Mouse (Mus musculus) forebrain, embryonic 10.5 days (tissue): Measurements from ENCODE around the gene Hhatl. TPM values are rescaled to one million over a fixed set of nuclear protein-coding genes. Genes with fewer than 3 reads are reported as not detected.

Source experiments
- DNase-seq: peaks from one replicate; pipeline ENCODE4 v3.0.0-alpha.2; 2017; ENCODE audit warnings: low spot score; ENCODE audit errors: extremely low spot score
- H3K27ac ChIP-seq: fragments of 300-500 bp; sonication (generic); 2 replicates; pipeline ENCODE4 v1.5.1; 2016; ENCODE audit warnings: mild to moderate bottlenecking
- H3K27me3 ChIP-seq: fragments of 300-500 bp; sonication (generic); 2 replicates; pipeline ENCODE4 v1.6.1; 2016; ENCODE audit warnings: mild to moderate bottlenecking; ENCODE audit not compliant: poor library complexity, severe bottlenecking
- H3K36me3 ChIP-seq: fragments of 300-500 bp; sonication (generic); replicated peaks from 2 replicates; pipeline ENCODE4 v1.6.1; 2016; ENCODE audit warnings: mild to moderate bottlenecking, moderate library complexity
- H3K4me1 ChIP-seq: fragments of 300-500 bp; sonication (generic); 2 replicates; pipeline ENCODE4 v1.6.1; 2016
- H3K4me3 ChIP-seq: fragments of 300-500 bp; sonication (generic); 2 replicates; pipeline ENCODE4 v1.5.1; 2016; ENCODE audit warnings: mild to moderate bottlenecking, moderate library complexity
- H3K9me3 ChIP-seq: fragments of 300-500 bp; sonication (generic); 2 replicates; pipeline ENCODE4 v1.6.1; 2016; ENCODE audit warnings: mild to moderate bottlenecking, moderate library complexity
- WGBS: fragments of 180-500 bp; shearing (Covaris S2); methylation state at CpG from one replicate; pipeline ENCODE4 v1.1.7; 2016; 5-methylcytosine and 5-hydroxymethylcytosine counted together
- polyA plus RNA-seq: library from polyadenylated mRNA; unstranded; fragments of >200 nt; fragmentation: Nextera tagmentation; extraction: Ambion mirVana; gene quantifications from 2 replicates; pipeline ENCODE4 v1.2.1, GENCODE M21; 2016

Gene Hhatl
- polyA plus RNA-seq, 1 experiment from 2014 or later, result not detected

- 83% methylated on average over 10 of the region's 10 CpGs for WGBS
- DNase-seq, result no peak
- H3K4me1 ChIP-seq, result peaks cover 48% of the 10 kb centered on the region
- no peaks in the 10 kb centered on the region for H3K9me3 ChIP-seq
- peaks cover 53% of the 10 kb centered on the region for H3K36me3 ChIP-seq
- H3K4me3 ChIP-seq, result peak overlapping the region; percentile 14; the same call in 1 of the 2 replicates
- 0 out of 2 replicates have a peak, but pooled peaks cover 4% of the 10 kb centered on the region for H3K27me3 ChIP-seq
- H3K27ac ChIP-seq, result 0 out of 2 replicates have a peak overlapping the region, but pooled peaks have one; percentile 40
These were observed 30.1 kb downstream of the Hhatl start for GRCm38 (mm10) chr9:121762248-121762647.

- Histone ChIP-seq H3K9me3 (no peaks in the 10 kb centered on the region), H3K27ac (peak overlapping the region; percentile 98; the same call in 1 of the 2 replicates), H3K4me3 (peak overlapping the region; percentile 82; the same call in 1 of the 2 replicates), H3K27me3 (0 out of 2 replicates have a peak, but pooled peaks cover 4% of the 10 kb centered on the region), H3K4me1 (peaks cover 48% of the 10 kb centered on the region), H3K36me3 (peaks cover 51% of the 10 kb centered on the region)
- no peak for DNase-seq
- 77% methylated on average over 8 of the region's 8 CpGs for WGBS
These were observed 30.5 kb downstream of the Hhatl start for GRCm38 (mm10) chr9:121761787-121762186.

- peaks cover 48% of the 10 kb centered on the region for H3K4me1 ChIP-seq
- 69% methylated on average over 10 of the region's 10 CpGs for WGBS
- H3K36me3 ChIP-seq, result peaks cover 51% of the 10 kb centered on the region
- no peak for DNase-seq
- H3K27ac ChIP-seq, result peak overlapping the region; percentile 98
- peak overlapping the region; percentile 82 for H3K4me3 ChIP-seq
- H3K9me3 ChIP-seq, result no peaks in the 10 kb centered on the region
- H3K27me3 ChIP-seq, result 0 out of 2 replicates have a peak, but pooled peaks cover 4% of the 10 kb centered on the region
These were observed 31.1 kb downstream of the Hhatl start for GRCm38 (mm10) chr9:121761091-121761665.

- no peaks in the 10 kb centered on the region for H3K9me3 ChIP-seq
- WGBS, result 2% methylated on average over 43 of the region's 43 CpGs
- peak overlapping the region; percentile 98 for H3K27ac ChIP-seq
- H3K4me3 ChIP-seq, result peak overlapping the region; percentile 82
- H3K4me1 ChIP-seq, result peaks cover 48% of the 10 kb centered on the region
- H3K27me3 ChIP-seq, result 0 out of 2 replicates have a peak, but pooled peaks cover 4% of the 10 kb centered on the region
- DNase-seq, result peak; percentile 87
- H3K36me3 ChIP-seq, result peaks cover 51% of the 10 kb centered on the region
These were observed 31.8 kb downstream of the Hhatl start for GRCm38 (mm10) chr9:121760271-121761090.

GRCm38 (mm10) chr9:121759091-121760081 lies 32.9 kb downstream of the Hhatl start, which contains the start of gene Zfp651:
Zfp651 (plus strand) TSS chr9:121759330.
- Histone ChIP-seq H3K27ac (peak within 1 kb of the TSS; percentile 98), H3K9me3 (no peaks in the 10 kb centered on the region), H3K36me3 (peaks cover 51% of the 10 kb centered on the region), H3K27me3 (0 out of 2 replicates have a peak, but pooled peaks cover 4% of the 10 kb centered on the region), H3K4me3 (peak within 1 kb of the TSS; percentile 82), H3K4me1 (peaks cover 48% of the 10 kb centered on the region)
- peak; percentile 78 for DNase-seq
- under 1% methylated on average over 94 of the region's 97 CpGs for WGBS

- Histone ChIP-seq H3K27ac (peak overlapping the region; percentile 98), H3K36me3 (peaks cover 51% of the 10 kb centered on the region), H3K9me3 (no peaks in the 10 kb centered on the region), H3K4me1 (peaks cover 48% of the 10 kb centered on the region), H3K4me3 (peak overlapping the region; percentile 82), H3K27me3 (0 out of 2 replicates have a peak, but pooled peaks cover 4% of the 10 kb centered on the region)
- 48% methylated on average over 10 of the region's 10 CpGs for WGBS
- peak; percentile 36 for DNase-seq
These were observed 34.2 kb downstream of the Hhatl start for GRCm38 (mm10) chr9:121757835-121758814.

- 75% methylated on average over 3 of the region's 3 CpGs for WGBS
- H3K27ac ChIP-seq, result peak overlapping the region; percentile 20; the same call in 1 of the 2 replicates
- no peaks in the 10 kb centered on the region for H3K9me3 ChIP-seq
- DNase-seq, result peak; percentile 25
- peaks cover 51% of the 10 kb centered on the region for H3K36me3 ChIP-seq
- H3K4me1 ChIP-seq, result peaks cover 47% of the 10 kb centered on the region
- H3K27me3 ChIP-seq, result 0 out of 2 replicates have a peak, but pooled peaks cover 4% of the 10 kb centered on the region
- H3K4me3 ChIP-seq, result no peak overlapping the region
These were observed 34.9 kb downstream of the Hhatl start for GRCm38 (mm10) chr9:121757432-121757831.

GRCm38 (mm10) chr9:121756785-121757184 lies 35.5 kb downstream of the Hhatl start:
- H3K27me3 ChIP-seq, result 0 out of 2 replicates have a peak, but pooled peaks cover 4% of the 10 kb centered on the region
- no peak for DNase-seq
- H3K36me3 ChIP-seq, result peaks cover 53% of the 10 kb centered on the region

GRCm38 (mm10) chr9:121754624-121755023 lies 37.7 kb downstream of the Hhatl start:
- WGBS, result 90% methylated on average over 3 of the region's 3 CpGs
- no peaks in the 10 kb centered on the region for H3K9me3 ChIP-seq
- H3K4me1 ChIP-seq, result peaks cover 22% of the 10 kb centered on the region
- H3K36me3 ChIP-seq, result peaks cover 74% of the 10 kb centered on the region
- no peak overlapping the region for H3K4me3 ChIP-seq
- no peak overlapping the region for H3K27ac ChIP-seq
- DNase-seq, result no peak
- 0 out of 2 replicates have a peak, but pooled peaks cover 4% of the 10 kb centered on the region for H3K27me3 ChIP-seq

More at GRCm38 (mm10) chr9:121756785-121757184, 35.5 kb downstream of the Hhatl start:
- H3K4me1 ChIP-seq, result peaks cover 40% of the 10 kb centered on the region
- H3K9me3 ChIP-seq, result no peaks in the 10 kb centered on the region
- no peak overlapping the region for H3K27ac ChIP-seq
- H3K4me3 ChIP-seq, result no peak overlapping the region
- WGBS, result 93% methylated on average over 3 of the region's 3 CpGs

- no peaks in the 10 kb centered on the region for H3K9me3 ChIP-seq
- H3K27me3 ChIP-seq, result no peaks in the 10 kb centered on the region
- H3K4me3 ChIP-seq, result no peak overlapping the region
- peaks cover 5% of the 10 kb centered on the region for H3K4me1 ChIP-seq
- no peak overlapping the region for H3K27ac ChIP-seq
- no peak for DNase-seq
- 94% methylated on average over 9 of the region's 9 CpGs for WGBS
- peaks cover 93% of the 10 kb centered on the region for H3K36me3 ChIP-seq
These were observed 39.5 kb downstream of the Hhatl start for GRCm38 (mm10) chr9:121752774-121753173.

- WGBS, result 90% methylated on average over 8 of the region's 8 CpGs
- no peaks in the 10 kb centered on the region for H3K9me3 ChIP-seq
- DNase-seq, result no peak
- H3K4me1 ChIP-seq, result no peaks in the 10 kb centered on the region
- H3K36me3 ChIP-seq, result peaks cover 96% of the 10 kb centered on the region
- H3K27me3 ChIP-seq, result no peaks in the 10 kb centered on the region
- H3K27ac ChIP-seq, result no peak overlapping the region
- no peak overlapping the region for H3K4me3 ChIP-seq
These were observed 48.3 kb downstream of the Hhatl start for GRCm38 (mm10) chr9:121744051-121744450.
